Mouse (Mus musculus): ENCODE measurements around the gene Fsd2. TPM values are rescaled to one million over a fixed set of nuclear protein-coding genes. Genes with fewer than 3 reads are reported as not detected.
A peak's percentile ranks its signal among the peaks of the same experiment; 100 is the strongest.

The Fsd2 gene
- total and polyA plus RNA-seq, 2 experiments from 2014 or later: 0.05 to 0.31 TPM

- H3K9ac ChIP-seq (replicated peaks; ENCODE audit: low read length): no peak overlapping the region
- no peak overlapping the region for H3K27ac ChIP-seq
- H3K36me3 ChIP-seq (ENCODE audit: insufficient read depth, low read length): no peaks in the 10 kb centered on the region
- DNase-seq (ENCODE audit: low spot score) (no peak), ATAC-seq (no peak)
- WGBS: 12% methylated on average over 9 of the region's 9 CpGs
- H3K4me1 ChIP-seq (ENCODE audit: insufficient read depth, low read length): peaks cover 10% of the 10 kb centered on the region; the same call in 1 of the 2 replicates
- no peaks in the 10 kb centered on the region for H3K27me3 ChIP-seq (ENCODE audit: insufficient read depth, low read length)
- H3K4me2 ChIP-seq (ENCODE audit: low read depth, low read length): no peak overlapping the region
- TF ChIP-seq CTCF (IDR thresholded peaks at IDR 0.05; ENCODE audit: low read depth): no peak
- no peak overlapping the region for H3K4me3 ChIP-seq (ENCODE audit: low read length)
- H3K9me3 ChIP-seq (ENCODE audit: low read length): no peaks in the 10 kb centered on the region
Observed at GRCm38 (mm10) chr7:81489649-81490048, 77.1 kb downstream of the Fsd2 start.

MicroRNAs within 50 kb of the gene (microRNA counts, 519-probe panel; counts per million panel counts)
- microRNA mmu-miR-1839-3p: 2,681 counts per million, percentile 42 among the panel's probes with 10 or more counts
- microRNA mmu-miR-1839-5p: 4,219 counts per million, percentile 74 among the panel's probes with 10 or more counts

Other genes starting within 250 kb of the Fsd2 start
- gene Rps17, start 221.7 kb downstream of the Fsd2 start, total RNA-seq (2014; rRNA removed): 433 and 475 TPM in 2 replicates
- 759 and 765 TPM in 2 replicates for gene Rps17, start 221.7 kb downstream of the Fsd2 start, polyA plus RNA-seq (2015; fragmentation: Nextera tagmentation; extraction: Ambion mirVana)
- 8.7 and 16.3 TPM in 2 replicates for gene Cpeb1, start 111.5 kb downstream of the Fsd2 start, total RNA-seq (2014; rRNA removed)
- gene Cpeb1, start 111.5 kb downstream of the Fsd2 start, polyA plus RNA-seq (2015; fragmentation: Nextera tagmentation; extraction: Ambion mirVana): 7.7 and 10.3 TPM in 2 replicates
- 208 and 231 TPM in 2 replicates for gene Ap3b2, start 73.0 kb downstream of the Fsd2 start, total RNA-seq (2014; rRNA removed)
- 102 and 103 TPM in 2 replicates for gene Ap3b2, start 73.0 kb downstream of the Fsd2 start, polyA plus RNA-seq (2015; fragmentation: Nextera tagmentation; extraction: Ambion mirVana)
- gene BC048679, start 68.7 kb downstream of the Fsd2 start, total RNA-seq (2014; rRNA removed): not detected in 2 replicates
- gene BC048679, start 68.7 kb downstream of the Fsd2 start, polyA plus RNA-seq (2015; fragmentation: Nextera tagmentation; extraction: Ambion mirVana): not detected in 2 replicates
- gene Whamm, start 4.3 kb upstream of the Fsd2 start, total RNA-seq (2014; rRNA removed): 5.1 and 6.2 TPM in 2 replicates
- gene Whamm, start 4.3 kb upstream of the Fsd2 start, polyA plus RNA-seq (2015; fragmentation: Nextera tagmentation; extraction: Ambion mirVana): 6.9 and 7.0 TPM in 2 replicates
- gene Homer2, start 140.6 kb upstream of the Fsd2 start, total RNA-seq (2014; rRNA removed): 30.3 and 37.6 TPM in 2 replicates
- 44.4 and 46.0 TPM in 2 replicates for gene Homer2, start 140.6 kb upstream of the Fsd2 start, polyA plus RNA-seq (2015; fragmentation: Nextera tagmentation; extraction: Ambion mirVana)
- gene Ramac, start 196.0 kb upstream of the Fsd2 start, total RNA-seq (2014; rRNA removed): 45.2 and 52.0 TPM in 2 replicates
- 165 and 170 TPM in 2 replicates for gene Ramac, start 196.0 kb upstream of the Fsd2 start, polyA plus RNA-seq (2015; fragmentation: Nextera tagmentation; extraction: Ambion mirVana)
- gene 3110040N11Rik, start 222.5 kb upstream of the Fsd2 start, total RNA-seq (2014; rRNA removed): 26.2 and 41.8 TPM in 2 replicates
- 43.4 and 48.9 TPM in 2 replicates for gene 3110040N11Rik, start 222.5 kb upstream of the Fsd2 start, polyA plus RNA-seq (2015; fragmentation: Nextera tagmentation; extraction: Ambion mirVana)

Data from hindbrain, postnatal 0 days (tissue).